Mouse (Mus musculus): ENCODE measurements around the gene Tor2a.

DNA sequence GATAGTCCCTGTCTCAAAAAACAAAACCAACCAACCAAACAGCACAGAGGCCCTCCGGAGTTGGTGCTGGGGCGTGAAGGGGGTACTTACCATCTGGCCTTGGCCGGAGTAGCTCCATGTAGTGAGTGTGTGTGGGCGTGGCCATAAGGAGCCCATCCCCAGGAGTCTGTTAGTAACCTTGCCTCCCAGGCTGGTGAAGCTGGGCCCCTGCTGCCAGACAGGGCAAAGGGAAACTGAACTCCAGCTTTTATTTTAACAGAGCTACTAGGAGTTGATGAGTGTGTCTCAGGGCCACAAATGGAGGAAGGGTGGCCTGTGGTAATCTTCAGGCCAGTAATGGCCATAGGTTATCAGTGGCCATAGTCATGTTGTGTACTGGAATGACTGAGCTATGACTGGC lies 22.6 kb upstream of the Tor2a start:
- TF ChIP-seq POLR2A (IDR thresholded peaks at IDR 0.05; ENCODE audit: control insufficient read depth, extremely low read depth, insufficient read depth, low read length, poor library complexity) (no peak), CTCF (IDR thresholded peaks at IDR 0.05; ENCODE audit: borderline replicate concordance, control insufficient read depth, extremely low read depth, insufficient read depth, low read length, poor library complexity) (no peak)

Measured in thymus, adult 2 months (tissue).